In the genomic region with DNA sequence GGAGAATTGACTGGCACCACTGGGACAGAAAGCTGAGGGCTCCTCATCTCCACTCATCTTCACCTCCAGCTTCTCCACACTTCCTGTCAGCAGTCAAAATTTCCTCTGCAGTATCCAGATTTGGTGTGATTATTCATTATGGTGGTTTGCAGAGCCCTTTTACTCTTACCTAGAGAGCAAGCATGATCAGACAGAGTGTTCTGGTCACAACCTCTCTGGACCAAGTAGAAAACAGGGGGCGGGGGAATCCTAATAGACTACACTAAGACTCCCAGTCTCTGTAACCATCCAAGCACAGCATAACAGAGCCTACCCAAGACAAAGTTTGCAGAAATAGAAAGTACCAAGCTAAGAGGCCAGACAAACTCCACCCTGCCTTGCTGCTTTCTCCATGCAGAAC, we compare ENCODE assay signal across 19 mouse cellular contexts.
A peak's percentile ranks its signal among the peaks of the same experiment; 100 is the strongest.
DNase-seq lines count a peak whose midpoint lies in the region; ATAC-seq lines count a peak whose summit lies in the region.
"Had no signal": no experiment of that assay in that cellular context is flagged by ENCODE, and none has a peak within 500 bp of the region (broad histone marks: within the 10 kb centered on the region; RNA-seq: fewer than 3 reads in every experiment).

No protein-coding gene starts in this region.

- H3K9me3 ChIP-seq in midbrain, embryonic 11.5 days (ENCODE audit: control insufficient read depth, low read length) = no peaks in the 10 kb centered on the region
- H3K9me3 ChIP-seq in midbrain, embryonic 14.5 days (ENCODE audit: control insufficient read depth, low read length) = no peaks in the 10 kb centered on the region

- H3K4me3 ChIP-seq in midbrain, embryonic 11.5 days (ENCODE audit: low read depth, low read length) = no peak overlapping the region
- no peak overlapping the region for H3K4me3 ChIP-seq in midbrain, embryonic 14.5 days (replicated peaks; ENCODE audit: low read depth, low read length)

- peak; percentile 60 for DNase-seq in heart, adult 11 months
- no peak for DNase-seq in heart, adult 9 months (ENCODE audit: low spot score in 2 of 2)
- DNase-seq in midbrain, embryonic 11.5 days (ENCODE audit: low spot score, missing footprints) = peak; percentile 60
- no peak for DNase-seq in midbrain, embryonic 14.5 days
- DNase-seq: adrenal gland, adult 2 months; adrenal gland, adult 8-10 months; adrenal gland, postnatal 10 days; adrenal gland, postnatal 14 days; adrenal gland, postnatal 25 days; adrenal gland, postnatal 36 days; B cell, adult 2 months; cerebellum, adult 11 months; cerebellum, adult 11-12 months; cerebellum, adult 18-20 months had no signal

- no peak overlapping the region for H3K4me2 ChIP-seq in midbrain, embryonic 11.5 days
- no peak overlapping the region for H3K4me2 ChIP-seq in midbrain, embryonic 14.5 days (ENCODE audit: low read length)

- no peak overlapping the region for H3K9ac ChIP-seq in midbrain, embryonic 11.5 days (ENCODE audit: low read length)
- H3K9ac ChIP-seq in midbrain, embryonic 14.5 days (replicated peaks; ENCODE audit: low read length) = no peak overlapping the region

- no peaks in the 10 kb centered on the region for H3K4me1 ChIP-seq in midbrain, embryonic 11.5 days (ENCODE audit: control insufficient read depth, insufficient read depth, low read length)
- H3K4me1 ChIP-seq in midbrain, embryonic 14.5 days (ENCODE audit: control insufficient read depth, insufficient read depth, low read length) = no peaks in the 10 kb centered on the region

- H3K36me3 ChIP-seq in midbrain, embryonic 11.5 days (ENCODE audit: control insufficient read depth, insufficient read depth, low read length) = no peaks in the 10 kb centered on the region
- no peaks in the 10 kb centered on the region for H3K36me3 ChIP-seq in midbrain, embryonic 14.5 days (ENCODE audit: control insufficient read depth, insufficient read depth, low read length)
- H3K36me3 ChIP-seq: G1E had no signal

- no peak overlapping the region for H3K27ac ChIP-seq in midbrain, embryonic 11.5 days (ENCODE audit: low read depth, low read length)
- no peak overlapping the region for H3K27ac ChIP-seq in midbrain, embryonic 14.5 days (replicated peaks; ENCODE audit: low read depth, low read length)

- no peaks in the 10 kb centered on the region for H3K27me3 ChIP-seq in midbrain, embryonic 11.5 days (ENCODE audit: control insufficient read depth, insufficient read depth, low read length)
- H3K27me3 ChIP-seq in midbrain, embryonic 14.5 days (ENCODE audit: control insufficient read depth, insufficient read depth, low read length) = no peaks in the 10 kb centered on the region
- H3K27me3 ChIP-seq: CH12.LX, Patski had no signal

- WGBS in midbrain, embryonic 11.5 days = 86% methylated on average over 1 of the region's 1 CpGs
- WGBS in midbrain, embryonic 14.5 days = 96% methylated on average over 1 of the region's 1 CpGs

- ATAC-seq in midbrain, embryonic 11.5 days (ENCODE audit: low FRiP score) = no peak
- no peak for ATAC-seq in midbrain, embryonic 14.5 days (ENCODE audit: low FRiP score, low TSS enrichment)
- ATAC-seq: activated CD4-positive, CD25-positive, alpha-beta regulatory T cell, adult 4 months; CD4-positive, CD25-positive, alpha-beta regulatory T cell, adult 4 months; Patski had no signal

Comparison
In these comparisons a context has a peak if more than half of its experiments do, and no peak if none do; other contexts are left out.
1. DNase-seq: peak in heart, adult 11 months (single experiment) and midbrain, embryonic 11.5 days (single experiment); none in heart, adult 9 months (0 of 2) and midbrain, embryonic 14.5 days (single experiment).